Mouse (Mus musculus) brown adipose tissue, adult 24 weeks (tissue): ENCODE data around the gene Akr1b8. TPM values are rescaled to one million over a fixed set of nuclear protein-coding genes. Genes with fewer than 3 reads are reported as not detected.
"Not testable (repeated sequence)": the region's sequence is repeated elsewhere in the genome, so short reads cannot be mapped to it uniquely, and the experiment has no call there.

Experiments used
- H3K27ac ChIP-seq: fragments of 200-500 bp; replicated peaks from 2 replicates; pipeline ENCODE4 v1.5.1; 2012; ENCODE audit warnings: low read depth, mild to moderate bottlenecking, low read length
- H3K4me1 ChIP-seq: fragments of 200-500 bp; 2 replicates; pipeline ENCODE4 v1.6.1; 2012; ENCODE audit warnings: low read length, mixed read lengths; ENCODE audit not compliant: control insufficient read depth, insufficient read depth, insufficient read length
- H3K4me3 ChIP-seq: fragments of 200-500 bp; 2 replicates; pipeline ENCODE4 v1.5.1; 2012; ENCODE audit warnings: low read depth, mild to moderate bottlenecking, low read length, moderate library complexity; ENCODE audit not compliant: insufficient read depth
- polyA plus RNA-seq: library from polyadenylated mRNA; stranded (reverse); fragments of >200 nt; gene quantifications from 2 replicates; pipeline ENCODE4 v1.2.4, GENCODE M21; 2012; ENCODE audit not compliant: missing spikeins, insufficient read depth, insufficient read length

Akr1b8 gene
- polyA plus RNA-seq: 33.7 and 37.4 TPM in 2 replicates

GRCm38 (mm10) chr6:34353658-34354353 is at the start of gene Akr1b8:
TSS of gene Akr1b8 (plus strand) at chr6:34354119.
- Histone ChIP-seq H3K4me1 (no peaks in the 10 kb centered on the region), H3K27ac (peak within 1 kb of the TSS; percentile 68), H3K4me3 (peak within 1 kb of the TSS; percentile 60)

GRCm38 (mm10) chr6:34304675-34305241 is 49.2 kb upstream of the Akr1b8 start:
- H3K4me3 ChIP-seq: no peak overlapping the region
- H3K27ac ChIP-seq: peak overlapping the region; percentile 95
- H3K4me1 ChIP-seq: peaks cover 7% of the 10 kb centered on the region; the same call in 1 of the 2 replicates

DNA sequence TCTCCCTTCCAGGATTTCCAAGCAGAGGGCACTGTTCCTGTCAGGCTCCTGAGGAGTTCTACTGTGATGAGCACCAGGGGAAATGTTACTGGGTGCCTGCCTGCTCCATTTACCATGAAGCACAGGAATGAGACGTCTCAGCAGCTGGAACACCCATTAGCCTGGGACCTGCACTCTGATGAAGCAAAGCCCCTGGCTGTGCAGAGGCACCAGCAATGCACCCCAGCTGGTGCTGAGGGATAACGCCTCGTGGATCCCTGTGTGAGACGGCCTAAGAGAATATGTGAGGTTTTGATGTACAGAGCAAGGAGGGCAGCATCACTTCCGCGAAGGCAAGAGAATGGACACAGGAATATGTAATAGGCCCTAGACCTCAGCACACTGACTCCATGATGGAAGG is 47.1 kb upstream of the Akr1b8 start:
- Histone ChIP-seq H3K4me3 (no peak overlapping the region), H3K27ac (no peak overlapping the region), H3K4me1 (peaks cover 7% of the 10 kb centered on the region; the same call in 1 of the 2 replicates)

GRCm38 (mm10) chr6:34309526-34309925 is 44.4 kb upstream of the Akr1b8 start:
- peaks cover 9% of the 10 kb centered on the region for H3K4me1 ChIP-seq
- no peak overlapping the region for H3K27ac ChIP-seq
- no peak overlapping the region for H3K4me3 ChIP-seq

DNA sequence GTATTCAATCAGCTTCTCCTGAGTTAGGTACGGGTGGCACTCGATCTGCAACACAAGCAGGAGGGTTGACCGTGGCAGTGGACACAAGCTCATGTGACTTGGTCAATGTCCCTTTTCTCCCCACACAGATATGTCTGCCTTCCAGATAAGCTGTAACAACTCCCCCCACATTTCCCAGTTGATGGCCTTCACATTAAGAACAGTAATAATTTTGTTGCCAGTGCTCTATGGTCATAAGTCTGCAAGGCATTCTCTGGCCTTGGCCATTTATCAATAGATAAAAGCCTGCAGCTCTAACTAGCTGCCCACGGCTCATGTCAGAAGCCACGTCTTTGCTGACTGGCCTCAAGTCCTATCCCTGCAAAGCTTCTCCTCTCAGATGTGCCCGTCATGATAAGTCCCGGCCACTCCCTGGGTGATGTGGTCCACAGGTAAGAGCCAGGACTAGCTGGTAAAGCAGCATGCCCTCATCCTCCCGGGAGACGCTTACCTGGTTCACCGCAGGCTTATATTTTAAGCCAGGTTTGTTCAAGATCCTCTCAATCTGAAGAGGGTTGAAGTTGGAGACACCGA is 43.8 kb upstream of the Akr1b8 start:
- Histone ChIP-seq H3K27ac (no peak overlapping the region), H3K4me1 (peaks cover 9% of the 10 kb centered on the region), H3K4me3 (no peak overlapping the region)

- Histone ChIP-seq H3K27ac (no peak overlapping the region), H3K4me1 (peaks cover 2% of the 10 kb centered on the region; the same call in 1 of the 2 replicates), H3K4me3 (no peak overlapping the region)
Measured at GRCm38 (mm10) chr6:34313386-34313785, 40.5 kb upstream of the Akr1b8 start.

DNA sequence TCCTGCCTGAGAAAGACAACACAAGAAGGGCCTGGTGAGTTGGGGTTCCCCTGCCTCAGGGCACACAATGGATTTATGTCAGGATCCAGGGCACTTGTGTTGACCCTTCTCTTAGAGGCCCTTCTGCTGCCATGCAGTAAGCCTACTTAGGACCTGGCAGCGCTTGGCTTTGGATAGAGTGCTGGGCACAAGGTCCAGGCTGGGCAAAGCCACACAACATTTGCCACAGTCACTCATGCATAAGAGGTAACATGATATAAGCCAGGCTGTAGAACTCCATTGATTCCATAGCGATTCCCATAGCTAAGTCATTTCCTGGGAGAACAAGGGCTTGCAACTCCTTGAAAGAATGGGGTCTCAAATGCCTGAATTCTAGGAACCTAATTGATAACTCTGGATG is 40.0 kb upstream of the Akr1b8 start:
- no peak overlapping the region for H3K4me3 ChIP-seq
- H3K27ac ChIP-seq: no peak overlapping the region
- H3K4me1 ChIP-seq: peaks cover 2% of the 10 kb centered on the region; the same call in 1 of the 2 replicates

- Histone ChIP-seq H3K4me1 (peaks cover 2% of the 10 kb centered on the region; the same call in 1 of the 2 replicates), H3K27ac (peak within 1 kb of the TSS; percentile 35), H3K4me3 (peak within 1 kb of the TSS; percentile 76)
Measured at GRCm38 (mm10) chr6:34316854-34317771, 36.8 kb upstream of the Akr1b8 start, which contains the start of gene Akr1b3. TSS of gene Akr1b3 (minus strand) at chr6:34317478.

DNA sequence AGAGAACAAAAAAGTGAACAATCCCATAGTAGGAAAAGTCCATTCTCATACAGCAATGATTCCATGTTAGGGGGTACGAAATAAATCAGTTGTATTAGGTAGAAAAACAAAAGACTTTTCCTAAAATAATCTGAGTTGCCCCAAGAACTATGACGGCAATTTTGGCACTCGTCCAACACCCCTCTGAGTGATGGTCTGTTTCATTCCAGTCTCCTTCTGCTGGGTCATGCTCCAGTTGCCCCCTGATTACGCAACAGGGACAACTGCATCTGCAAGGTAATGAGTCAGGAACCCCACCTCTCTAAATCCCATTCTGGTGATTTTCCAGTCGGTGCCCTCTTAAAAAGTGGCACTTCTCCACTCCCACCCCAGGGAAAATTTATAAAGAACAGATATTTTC is 35.7 kb upstream of the Akr1b8 start:
- H3K4me1 ChIP-seq: peaks cover 2% of the 10 kb centered on the region; the same call in 1 of the 2 replicates
- peak overlapping the region; percentile 16; the same call in 1 of the 2 replicates for H3K4me3 ChIP-seq
- H3K27ac ChIP-seq: no peak overlapping the region

DNA sequence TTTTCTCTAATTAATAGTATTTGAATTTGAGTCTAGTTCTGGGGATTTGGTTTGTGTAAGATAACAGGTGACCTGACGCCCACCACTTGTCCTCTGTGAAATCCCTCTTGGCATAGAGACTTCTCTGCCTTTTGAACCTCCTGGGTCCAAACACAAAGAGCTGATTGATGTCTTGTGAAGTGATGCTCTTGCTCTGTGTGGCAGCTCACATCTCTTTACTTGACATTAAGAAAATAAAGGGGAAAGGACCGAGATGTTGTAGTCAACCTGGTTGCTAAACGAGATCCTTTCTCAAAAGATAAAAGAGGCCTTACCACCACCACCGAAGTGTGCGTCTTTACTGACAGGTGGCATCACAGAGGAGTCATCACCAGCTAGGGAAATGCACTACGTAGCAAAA is 35.3 kb upstream of the Akr1b8 start:
- Histone ChIP-seq H3K27ac (no peak overlapping the region), H3K4me3 (no peak overlapping the region)

GRCm38 (mm10) chr6:34322121-34322520 is 31.8 kb upstream of the Akr1b8 start:
- no peak overlapping the region for H3K27ac ChIP-seq
- no peak overlapping the region for H3K4me3 ChIP-seq
- H3K4me1 ChIP-seq: no peaks in the 10 kb centered on the region

More for the DNA sequence above, 35.3 kb upstream of the Akr1b8 start:
- H3K4me1 ChIP-seq: peaks cover 2% of the 10 kb centered on the region; the same call in 1 of the 2 replicates

DNA sequence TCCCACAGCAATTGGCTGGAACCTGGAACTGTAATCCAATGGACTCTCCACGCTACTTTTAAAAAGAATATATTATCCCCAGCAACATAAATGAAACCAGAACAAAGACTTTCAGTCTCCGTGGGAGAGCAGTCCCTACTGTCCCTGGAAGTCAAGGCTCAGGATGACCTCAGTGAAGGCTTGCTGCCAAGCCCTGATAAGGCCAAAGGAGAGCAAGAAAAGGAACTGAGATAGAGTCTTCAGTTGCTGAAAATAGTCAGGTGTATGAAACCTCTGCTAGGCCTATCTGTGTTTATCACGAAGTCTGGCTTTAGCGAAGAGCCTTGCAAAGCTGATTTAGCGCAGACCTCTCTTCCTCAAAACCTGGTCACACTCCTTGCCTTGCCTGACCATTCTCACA is 22.5 kb upstream of the Akr1b8 start:
- Histone ChIP-seq H3K4me1 (no peaks in the 10 kb centered on the region), H3K27ac (no peak overlapping the region), H3K4me3 (no peak overlapping the region)

DNA sequence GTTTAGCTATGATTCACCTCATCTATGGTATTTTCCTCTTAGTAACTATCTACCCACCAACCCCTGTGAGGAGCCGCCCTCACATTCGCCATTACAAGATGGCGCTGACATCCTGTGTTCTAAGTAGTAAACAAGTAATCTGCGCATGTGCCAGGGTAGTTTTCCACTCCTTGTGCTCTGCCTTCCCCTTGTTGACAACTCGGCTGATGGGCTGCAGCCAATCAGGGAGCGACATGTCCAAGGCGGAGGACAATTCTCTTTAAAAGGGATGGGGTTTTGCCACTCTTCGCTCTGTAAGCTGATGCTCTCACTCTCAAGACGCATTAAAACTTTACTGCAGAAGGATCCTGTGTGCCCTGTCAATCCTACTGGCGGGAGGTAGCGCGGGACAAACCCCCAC is 22.1 kb upstream of the Akr1b8 start:
- not testable (repeated sequence) for H3K4me3 ChIP-seq, H3K27ac ChIP-seq

GRCm38 (mm10) chr6:34334673-34335072 is 19.2 kb upstream of the Akr1b8 start:
- Histone ChIP-seq H3K4me1 (no peaks in the 10 kb centered on the region), H3K27ac (no peak overlapping the region)

More for the DNA sequence above, 22.1 kb upstream of the Akr1b8 start:
- H3K4me1 ChIP-seq: not testable (repeated sequence)

GRCm38 (mm10) chr6:34337799-34338198 is 16.1 kb upstream of the Akr1b8 start:
- Histone ChIP-seq H3K4me3 (no peak overlapping the region), H3K27ac (no peak overlapping the region), H3K4me1 (no peaks in the 10 kb centered on the region)

More at GRCm38 (mm10) chr6:34334673-34335072, 19.2 kb upstream of the Akr1b8 start:
- no peak overlapping the region for H3K4me3 ChIP-seq
